Mouse (Mus musculus) myocyte (in vitro differentiated cells): Measurements from ENCODE around the gene Sobp. TPM values are rescaled to one million over a fixed set of nuclear protein-coding genes. Genes with fewer than 3 reads are reported as not detected.

ENCODE experiments used
- H3K27me3 ChIP-seq: one replicate; pipeline ENCODE4 v1.6.1; 2011; ENCODE audit not compliant: control insufficient read depth, insufficient read depth, insufficient read length
- H3K36me3 ChIP-seq: one replicate; pipeline ENCODE4 v1.6.1; 2011; ENCODE audit not compliant: control insufficient read depth, insufficient read depth
- H3K4me2 ChIP-seq: one replicate; pipeline ENCODE4 v1.6.1; 2011; ENCODE audit warnings: low read depth, control low read depth
- H3K4me3 ChIP-seq: one replicate; pipeline ENCODE4 v1.5.1; 2011; ENCODE audit warnings: mild to moderate bottlenecking, control low read depth, moderate library complexity
- H3K79me2 ChIP-seq: one replicate; pipeline ENCODE4 v1.6.1; 2011; ENCODE audit not compliant: control insufficient read depth, insufficient read depth
- H3ac ChIP-seq: one replicate; pipeline ENCODE4 v1.6.1; 2011; ENCODE audit not compliant: control insufficient read depth, insufficient read length
- CEBPB ChIP-seq: IDR thresholded peaks from 2 replicates; pipeline ENCODE4 v1.6.1; 2011; ENCODE audit warnings: mild to moderate bottlenecking, moderate library complexity; ENCODE audit not compliant: poor library complexity, insufficient read depth, severe bottlenecking
- E2F4 ChIP-seq: IDR thresholded peaks from one replicate; pipeline ENCODE4 v1.6.1; 2011; ENCODE audit warnings: mild to moderate bottlenecking, control low read depth, moderate library complexity; ENCODE audit not compliant: insufficient read depth
- MAX ChIP-seq: IDR thresholded peaks from one replicate; pipeline ENCODE4 v1.6.1; 2011; ENCODE audit warnings: low read depth, mild to moderate bottlenecking, control low read depth
- MYOD1 ChIP-seq, 3 experiments: IDR thresholded peaks; one replicate each; pipeline ENCODE4 v1.6.1; 2011; ENCODE audit warnings: control low read depth in 2 of 3, low read depth in 2 of 3, mild to moderate bottlenecking in 2 of 3, moderate library complexity in 1 of 3; ENCODE audit not compliant: insufficient read length in 2 of 3, control insufficient read depth in 1 of 3
- MYOG ChIP-seq, 3 experiments: IDR thresholded peaks; one replicate each; pipeline ENCODE4 v1.6.1; 2011; ENCODE audit warnings: control low read depth in 2 of 3, low read depth in 2 of 3, mild to moderate bottlenecking in 2 of 3; ENCODE audit not compliant: insufficient read length in 2 of 3, control insufficient read depth in 1 of 3, insufficient read depth in 1 of 3
- POLR2A ChIP-seq: IDR thresholded peaks from one replicate; pipeline ENCODE4 v1.6.1; 2011; ENCODE audit warnings: low read depth, mild to moderate bottlenecking, control low read depth, moderate library complexity; ENCODE audit not compliant: insufficient read length
- POLR2AphosphoS2 ChIP-seq: IDR thresholded peaks from one replicate; pipeline ENCODE4 v1.6.1; 2011; ENCODE audit warnings: low read depth, control low read depth; ENCODE audit not compliant: insufficient read length
- REST ChIP-seq: IDR thresholded peaks from one replicate; pipeline ENCODE4 v1.6.1; 2011; ENCODE audit warnings: mild to moderate bottlenecking, control low read depth, moderate library complexity; ENCODE audit not compliant: insufficient read depth, insufficient read length
- SRF ChIP-seq: IDR thresholded peaks from one replicate; pipeline ENCODE4 v1.6.1; 2011; ENCODE audit warnings: low read depth; ENCODE audit not compliant: control insufficient read depth, insufficient read length
- TCF12 ChIP-seq: IDR thresholded peaks from one replicate; pipeline ENCODE4 v1.6.1; 2011; ENCODE audit warnings: mild to moderate bottlenecking, control low read depth; ENCODE audit not compliant: poor library complexity, insufficient read depth, severe bottlenecking
- TCF3 ChIP-seq: IDR thresholded peaks from one replicate; pipeline ENCODE4 v1.6.1; 2011; ENCODE audit warnings: low read depth, control low read depth; ENCODE audit not compliant: insufficient read length
- USF1 ChIP-seq: IDR thresholded peaks from one replicate; pipeline ENCODE4 v1.6.1; 2011; ENCODE audit warnings: low read depth, mild to moderate bottlenecking, control low read depth, moderate library complexity
- polyA plus RNA-seq: library from polyadenylated mRNA; unstranded; fragments of >200 nt; fragmentation: generic; extraction: Trizol; gene quantifications from one replicate; pipeline ENCODE4 v1.2.1, GENCODE M21; 2012; ENCODE audit warnings: missing spikeins

The Sobp gene
- polyA plus RNA-seq, 1 experiment = 3.2 TPM

DNA sequence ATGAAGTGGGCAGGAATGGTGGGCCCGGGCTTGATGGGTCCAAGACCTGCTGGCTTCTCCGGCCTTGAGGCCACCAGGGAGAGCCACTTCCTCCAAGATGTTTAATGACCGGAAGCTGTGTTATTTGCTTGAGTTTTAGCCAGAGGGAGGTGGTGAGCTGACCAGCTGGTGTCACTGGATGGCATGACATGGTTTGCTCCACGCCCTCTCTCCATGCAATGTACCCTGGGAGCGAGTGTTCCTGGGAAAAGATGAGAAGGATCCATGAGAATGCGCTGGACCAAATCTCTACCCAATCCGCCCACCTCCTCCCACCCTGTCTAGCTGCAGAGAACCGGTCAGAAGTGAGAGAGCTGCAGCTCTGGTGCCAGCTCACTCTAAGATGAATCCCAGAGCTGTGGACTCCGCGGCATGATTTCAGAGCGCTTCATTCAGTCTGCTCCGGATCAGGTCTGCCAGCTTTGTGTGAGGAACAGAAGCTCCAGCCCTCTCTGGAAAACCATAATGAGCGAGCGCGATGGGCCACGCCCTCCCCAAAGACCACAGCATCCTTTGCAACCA lies 170.1 kb downstream of the Sobp start:
- Histone ChIP-seq H3K4me2 (no peak overlapping the region), H3K36me3 (no peaks in the 10 kb centered on the region), H3K79me2 (no peaks in the 10 kb centered on the region), H3K27me3 (no peaks in the 10 kb centered on the region), H3ac (no peak overlapping the region), H3K4me3 (no peak overlapping the region)
- TF ChIP-seq USF1 (no peak), MYOD1 (IDR thresholded peaks at IDR 0.05; ENCODE audit: control insufficient read depth in 1 of 3, insufficient read length in 2 of 3, low read depth in 2 of 3) (peak in 1 of 3 experiments; percentile 20), E2F4 (no peak)

DNA sequence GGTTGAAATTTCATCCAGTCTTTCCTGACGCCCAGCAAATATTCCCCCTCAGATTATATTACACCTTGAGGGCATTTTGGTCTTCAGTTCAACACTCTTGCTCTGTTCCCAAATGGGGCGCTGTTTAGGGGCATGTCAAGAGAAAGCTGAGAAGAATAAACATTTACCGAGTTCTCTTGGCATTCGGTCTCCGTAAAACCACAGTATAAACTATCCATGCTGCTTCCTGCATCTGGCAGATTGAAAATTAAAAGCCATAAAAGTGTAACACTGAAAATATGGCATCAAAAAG lies 170.9 kb downstream of the Sobp start:
- Histone ChIP-seq H3K4me2 (peak overlapping the region; percentile 49), H3ac (no peak overlapping the region), H3K4me3 (no peak overlapping the region), H3K79me2 (no peaks in the 10 kb centered on the region), H3K27me3 (no peaks in the 10 kb centered on the region), H3K36me3 (no peaks in the 10 kb centered on the region)
- no peak for TF ChIP-seq MAX
- TF ChIP-seq SRF = no peak
- TF ChIP-seq USF1 = no peak
- TF ChIP-seq POLR2AphosphoS2 = no peak
- no peak for TF ChIP-seq REST
- no peak for TF ChIP-seq TCF3
- TF ChIP-seq TCF12 = no peak
- TF ChIP-seq CEBPB = no peak
- no peak for TF ChIP-seq MYOG (IDR thresholded peaks at IDR 0.05; ENCODE audit: control insufficient read depth in 1 of 3, insufficient read depth in 1 of 3, insufficient read length in 2 of 3, low read depth in 2 of 3)
- TF ChIP-seq MYOD1 (IDR thresholded peaks at IDR 0.05; ENCODE audit: control insufficient read depth in 1 of 3, insufficient read length in 2 of 3, low read depth in 2 of 3) = no peak
- no peak for TF ChIP-seq POLR2A
- no peak for TF ChIP-seq E2F4

GRCm38 (mm10) chr10:43002721-43003465 lies 171.4 kb downstream of the Sobp start:
- Histone ChIP-seq H3K79me2 (no peaks in the 10 kb centered on the region), H3ac (no peak overlapping the region), H3K36me3 (no peaks in the 10 kb centered on the region), H3K27me3 (no peaks in the 10 kb centered on the region), H3K4me2 (peak overlapping the region; percentile 49), H3K4me3 (no peak overlapping the region)
- TF ChIP-seq MAX = no peak
- TF ChIP-seq CEBPB = no peak
- TF ChIP-seq REST = no peak
- TF ChIP-seq TCF3 = no peak
- no peak for TF ChIP-seq POLR2A
- TF ChIP-seq MYOG (IDR thresholded peaks at IDR 0.05; ENCODE audit: control insufficient read depth in 1 of 3, insufficient read depth in 1 of 3, insufficient read length in 2 of 3, low read depth in 2 of 3) = no peak
- no peak for TF ChIP-seq TCF12
- no peak for TF ChIP-seq USF1
- TF ChIP-seq E2F4 = no peak
- no peak for TF ChIP-seq MYOD1 (IDR thresholded peaks at IDR 0.05; ENCODE audit: control insufficient read depth in 1 of 3, insufficient read length in 2 of 3, low read depth in 2 of 3)
- no peak for TF ChIP-seq SRF
- TF ChIP-seq POLR2AphosphoS2 = no peak

GRCm38 (mm10) chr10:43002066-43002678 lies 172.2 kb downstream of the Sobp start:
- H3K36me3 ChIP-seq = no peaks in the 10 kb centered on the region
- TF ChIP-seq POLR2AphosphoS2 = no peak
- no peak for TF ChIP-seq E2F4
- no peak for TF ChIP-seq TCF12
- no peak for TF ChIP-seq MYOG (IDR thresholded peaks at IDR 0.05; ENCODE audit: control insufficient read depth in 1 of 3, insufficient read depth in 1 of 3, insufficient read length in 2 of 3, low read depth in 2 of 3)
- TF ChIP-seq MYOD1 (IDR thresholded peaks at IDR 0.05; ENCODE audit: control insufficient read depth in 1 of 3, insufficient read length in 2 of 3, low read depth in 2 of 3) = no peak
- no peak for TF ChIP-seq USF1
- TF ChIP-seq TCF3 = no peak
- no peak for TF ChIP-seq POLR2A
- TF ChIP-seq MAX = no peak
- TF ChIP-seq CEBPB = no peak
- no peak for TF ChIP-seq REST
- no peak for TF ChIP-seq SRF
- no peak overlapping the region for H3K4me3 ChIP-seq
- H3K27me3 ChIP-seq = no peaks in the 10 kb centered on the region
- no peak overlapping the region for H3K4me2 ChIP-seq
- no peak overlapping the region for H3ac ChIP-seq
- no peaks in the 10 kb centered on the region for H3K79me2 ChIP-seq

GRCm38 (mm10) chr10:43001433-43001832 lies 172.9 kb downstream of the Sobp start:
- no peak overlapping the region for H3ac ChIP-seq
- no peaks in the 10 kb centered on the region for H3K36me3 ChIP-seq
- H3K79me2 ChIP-seq = no peaks in the 10 kb centered on the region
- no peaks in the 10 kb centered on the region for H3K27me3 ChIP-seq
- H3K4me2 ChIP-seq = no peak overlapping the region
- H3K4me3 ChIP-seq = no peak overlapping the region
- TF ChIP-seq TCF3 = no peak
